Mouse (Mus musculus) embryonic facial prominence, embryonic 14.5 days (tissue): ENCODE results near the gene Gmfb. TPM values are rescaled to one million over a fixed set of nuclear protein-coding genes. Genes with fewer than 3 reads are reported as not detected.

Experiments
- polyA plus RNA-seq: library from polyadenylated mRNA; unstranded; fragments of >200 nt; fragmentation: Nextera tagmentation; extraction: Ambion mirVana; gene quantifications from 2 replicates; pipeline ENCODE4 v1.2.1, GENCODE M21; 2014

Gene Gmfb
- polyA plus RNA-seq, 1 experiment from 2014 or later: 85.7 TPM

Other genes with a start within 250 kb of the Gmfb start
- gene Cdkn3, start 61.7 kb downstream of the Gmfb start, polyA plus RNA-seq: 42.6 and 46.3 TPM in 2 replicates
- 214 and 219 TPM in 2 replicates for gene Cnih1, start 33.8 kb downstream of the Gmfb start, polyA plus RNA-seq
- 27.9 and 28.7 TPM in 2 replicates for gene Cgrrf1, start 9.9 kb upstream of the Gmfb start, polyA plus RNA-seq
- gene Samd4, start 60.6 kb upstream of the Gmfb start, polyA plus RNA-seq: 8.2 and 9.6 TPM in 2 replicates